Mouse (Mus musculus) brown adipose tissue, adult 24 weeks (tissue): ENCODE measurements around the gene Tbp. TPM values are rescaled to one million over a fixed set of nuclear protein-coding genes. Genes with fewer than 3 reads are reported as not detected.
"Not testable (repeated sequence)": the region's sequence is repeated elsewhere in the genome, so short reads cannot be mapped to it uniquely, and the experiment has no call there.

ENCODE experiments used
- H3K27ac ChIP-seq: fragments of 200-500 bp; replicated peaks from 2 replicates; pipeline ENCODE4 v1.5.1; 2012; ENCODE audit warnings: low read depth, mild to moderate bottlenecking, low read length
- H3K4me1 ChIP-seq: fragments of 200-500 bp; 2 replicates; pipeline ENCODE4 v1.6.1; 2012; ENCODE audit warnings: low read length, mixed read lengths; ENCODE audit not compliant: control insufficient read depth, insufficient read depth, insufficient read length
- H3K4me3 ChIP-seq: fragments of 200-500 bp; 2 replicates; pipeline ENCODE4 v1.5.1; 2012; ENCODE audit warnings: low read depth, mild to moderate bottlenecking, low read length, moderate library complexity; ENCODE audit not compliant: insufficient read depth
- polyA plus RNA-seq: library from polyadenylated mRNA; stranded (reverse); fragments of >200 nt; gene quantifications from 2 replicates; pipeline ENCODE4 v1.2.4, GENCODE M21; 2012; ENCODE audit not compliant: missing spikeins, insufficient read depth, insufficient read length

Gene Tbp
- polyA plus RNA-seq, 1 experiment = 15.7 TPM

DNA sequence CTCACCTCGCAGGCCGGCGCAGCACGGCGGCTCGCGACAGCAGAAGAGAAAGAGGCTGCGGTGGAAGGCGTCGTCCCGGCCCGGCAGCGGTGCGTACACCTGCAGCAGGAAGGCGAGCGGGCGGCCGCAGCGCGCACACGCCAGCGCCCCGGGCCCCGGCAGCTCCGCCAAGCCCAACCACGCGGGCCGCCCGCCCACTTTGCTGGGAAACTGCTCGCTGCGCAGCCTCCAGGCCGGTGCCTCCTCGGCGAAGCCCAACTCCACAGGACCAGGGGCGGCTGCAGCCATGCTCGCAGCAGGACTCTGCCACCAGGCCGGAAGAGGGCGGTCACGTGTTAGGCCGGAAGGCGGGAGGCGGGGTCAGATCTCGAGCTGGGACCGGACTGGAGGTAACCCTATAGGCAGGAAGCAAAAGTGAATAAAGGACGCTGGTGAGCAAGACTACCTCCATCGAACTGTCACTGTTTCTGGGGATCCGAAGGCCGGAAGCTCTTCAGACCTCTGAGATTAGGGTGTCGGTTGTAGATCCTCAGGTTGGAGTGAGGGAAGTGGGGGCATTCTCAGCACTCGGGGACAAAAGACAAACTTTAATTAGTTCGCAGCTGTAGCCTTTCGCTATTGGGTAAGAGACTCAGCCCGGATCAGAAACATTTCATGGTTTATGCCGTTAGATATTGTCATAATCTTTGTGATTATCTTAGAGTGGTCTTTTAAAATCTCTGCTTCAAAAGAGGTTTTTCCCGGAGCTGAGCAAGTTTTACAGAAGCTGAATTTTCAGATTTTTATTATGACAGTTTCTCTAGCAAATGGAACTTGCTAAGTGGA is 27.5 kb downstream of the Tbp start, which contains the start of gene Pdcd2:
TSS of gene Pdcd2 (minus strand) at position 316 of the 825 bp plus-strand sequence.
- Histone ChIP-seq H3K4me1 (peaks cover 3% of the 10 kb centered on the region; the same call in 1 of the 2 replicates), H3K27ac (peak within 1 kb of the TSS; percentile 82)

GRCm38 (mm10) chr17:15527811-15528136 is 28.1 kb downstream of the Tbp start:
- H3K4me3 ChIP-seq = peak overlapping the region; percentile 83
- peaks cover 3% of the 10 kb centered on the region; the same call in 1 of the 2 replicates for H3K4me1 ChIP-seq
- H3K27ac ChIP-seq = no peak overlapping the region

More for the DNA sequence above, 27.5 kb downstream of the Tbp start, which contains the start of gene Pdcd2:
- peak within 1 kb of the TSS; percentile 83 for H3K4me3 ChIP-seq

GRCm38 (mm10) chr17:15528887-15529286 is 29.2 kb downstream of the Tbp start:
- no peak overlapping the region for H3K4me3 ChIP-seq
- no peak overlapping the region for H3K27ac ChIP-seq
- H3K4me1 ChIP-seq = peaks cover 3% of the 10 kb centered on the region; the same call in 1 of the 2 replicates

DNA sequence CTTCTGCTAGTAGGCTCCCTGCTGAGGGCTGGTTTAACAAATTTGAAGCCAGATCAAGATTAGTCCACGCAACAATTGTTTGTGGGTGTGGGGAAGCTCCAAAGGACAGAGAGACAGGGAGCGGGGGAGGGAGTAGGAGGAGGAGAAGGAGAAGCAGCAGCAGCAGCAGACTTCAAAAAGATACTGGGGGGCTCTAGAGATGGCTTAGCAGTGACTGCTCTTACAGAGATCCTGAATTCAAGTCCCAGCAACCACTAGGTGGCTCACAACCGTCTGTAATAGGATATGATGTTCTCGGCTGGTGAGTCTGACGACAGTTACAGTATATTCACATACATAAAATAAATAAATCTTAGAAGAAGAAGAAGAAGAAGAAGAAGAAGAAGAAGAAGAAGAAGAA is 30.5 kb downstream of the Tbp start:
- no peak overlapping the region for H3K4me3 ChIP-seq
- no peak overlapping the region for H3K27ac ChIP-seq
- H3K4me1 ChIP-seq = peaks cover 3% of the 10 kb centered on the region; the same call in 1 of the 2 replicates

DNA sequence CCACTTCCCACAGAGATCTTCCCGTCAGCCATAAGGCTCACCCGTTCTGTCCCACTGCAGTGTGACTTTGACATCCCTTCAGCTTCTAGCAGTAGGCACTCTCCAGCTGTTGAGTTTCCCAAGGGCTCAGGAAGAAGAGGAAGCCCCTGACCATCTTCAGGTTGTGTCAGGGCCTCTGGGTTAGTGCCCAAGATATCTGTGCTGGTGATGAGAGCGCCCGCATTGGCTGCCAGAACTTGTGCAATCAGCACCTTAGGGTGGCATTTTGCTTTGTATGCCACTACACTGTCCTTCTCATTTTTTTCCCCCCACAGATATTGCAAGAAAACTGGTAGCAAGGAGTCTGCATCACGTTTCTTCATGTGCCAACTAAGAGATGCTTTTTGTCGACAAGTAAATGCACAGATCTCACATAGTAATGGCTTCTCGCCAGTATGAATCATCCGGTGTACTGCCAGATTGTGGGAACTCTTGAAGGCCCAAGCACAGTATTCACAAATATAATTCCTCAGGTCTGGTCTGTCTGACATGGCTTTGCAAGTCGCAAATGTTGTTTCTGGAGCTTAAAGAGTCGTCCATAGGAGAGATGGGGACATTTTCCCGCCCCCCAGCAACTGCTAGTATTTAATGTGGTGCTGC is 35.6 kb downstream of the Tbp start:
- Histone ChIP-seq H3K27ac (no peak overlapping the region), H3K4me1 (no peaks in the 10 kb centered on the region), H3K4me3 (no peak overlapping the region)

DNA sequence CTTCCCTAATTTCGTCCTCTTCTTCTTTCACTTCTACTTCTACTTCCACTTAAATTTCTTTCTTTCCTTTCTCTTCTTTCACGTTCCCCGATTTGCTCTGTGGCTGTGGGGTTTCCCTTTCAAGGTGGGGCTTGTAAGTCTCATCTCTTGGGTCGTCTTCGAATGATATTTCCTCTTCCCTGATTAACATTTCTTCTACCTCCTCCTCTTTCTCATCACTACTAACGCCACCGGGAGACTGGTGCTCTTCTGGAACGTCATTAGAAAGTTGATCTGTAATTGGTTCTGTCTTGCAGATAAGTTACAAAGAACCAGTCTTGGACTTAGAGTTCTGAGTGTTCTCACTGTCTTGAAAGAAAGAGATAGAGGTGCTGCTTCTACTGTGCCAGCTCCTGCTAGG is 36.3 kb downstream of the Tbp start:
- Histone ChIP-seq H3K27ac (no peak overlapping the region), H3K4me1 (no peaks in the 10 kb centered on the region)

GRCm38 (mm10) chr17:15536457-15536904 is 36.8 kb downstream of the Tbp start:
- Histone ChIP-seq H3K4me3 (peak overlapping the region; percentile 41), H3K27ac (no peak overlapping the region)

More for the DNA sequence above, 36.3 kb downstream of the Tbp start:
- H3K4me3 ChIP-seq = peak overlapping the region; percentile 41

DNA sequence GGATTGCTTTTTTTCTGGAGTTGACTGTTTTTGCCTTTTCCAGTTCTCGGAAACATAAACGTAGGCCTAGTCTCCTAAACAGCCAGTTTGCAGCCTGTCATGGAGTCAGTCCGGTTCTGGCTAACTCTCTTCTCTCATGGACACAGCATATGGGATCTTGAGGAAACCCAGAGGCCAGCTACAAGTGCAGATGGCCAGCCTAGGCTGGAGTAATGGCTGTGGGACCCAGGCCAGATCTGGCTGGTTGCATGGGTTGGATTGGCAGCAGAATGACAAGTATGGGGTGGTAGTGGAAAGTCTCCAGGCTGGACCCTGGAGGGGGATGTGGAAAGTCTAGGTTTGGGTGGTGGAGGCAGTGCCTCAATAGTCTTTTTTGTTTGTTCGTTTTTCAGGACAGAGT is 40.6 kb downstream of the Tbp start:
- H3K4me3 ChIP-seq = no peak overlapping the region
- no peak overlapping the region for H3K27ac ChIP-seq
- no peaks in the 10 kb centered on the region for H3K4me1 ChIP-seq

More at GRCm38 (mm10) chr17:15536457-15536904, 36.8 kb downstream of the Tbp start:
- no peaks in the 10 kb centered on the region for H3K4me1 ChIP-seq

DNA sequence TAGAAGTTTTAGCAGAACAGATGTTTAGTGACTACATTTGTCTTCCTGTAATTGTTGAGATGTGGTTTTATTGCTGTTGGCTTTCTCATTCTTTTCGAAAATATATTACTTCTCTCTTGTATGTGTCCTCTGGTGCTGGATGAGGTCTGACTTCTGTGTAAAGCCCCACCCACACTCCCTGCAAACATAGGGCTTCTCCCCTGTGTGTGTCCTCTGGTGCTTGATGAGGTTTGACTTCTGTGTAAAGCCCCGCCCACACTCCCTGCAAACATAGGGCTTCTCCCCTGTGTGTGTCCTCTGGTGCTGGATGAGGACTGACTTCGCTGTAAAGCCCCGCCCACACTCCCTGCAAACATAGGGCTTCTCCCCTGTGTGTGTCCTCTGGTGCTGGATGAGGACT is 44.2 kb downstream of the Tbp start:
- not testable (repeated sequence) for H3K4me3 ChIP-seq, H3K4me1 ChIP-seq, H3K27ac ChIP-seq

GRCm38 (mm10) chr17:15546440-15546839 is 46.8 kb downstream of the Tbp start:
- no peak overlapping the region for H3K27ac ChIP-seq
- no peaks in the 10 kb centered on the region for H3K4me1 ChIP-seq
- no peak overlapping the region for H3K4me3 ChIP-seq

GRCm38 (mm10) chr17:15549713-15550112 is 50.0 kb downstream of the Tbp start:
- H3K4me3 ChIP-seq = no peak overlapping the region
- no peaks in the 10 kb centered on the region for H3K4me1 ChIP-seq
- no peak overlapping the region for H3K27ac ChIP-seq

- no peak overlapping the region for H3K27ac ChIP-seq
- no peak overlapping the region for H3K4me3 ChIP-seq
- H3K4me1 ChIP-seq = no peaks in the 10 kb centered on the region
These were observed 60.3 kb downstream of the Tbp start for GRCm38 (mm10) chr17:15559946-15560345.

DNA sequence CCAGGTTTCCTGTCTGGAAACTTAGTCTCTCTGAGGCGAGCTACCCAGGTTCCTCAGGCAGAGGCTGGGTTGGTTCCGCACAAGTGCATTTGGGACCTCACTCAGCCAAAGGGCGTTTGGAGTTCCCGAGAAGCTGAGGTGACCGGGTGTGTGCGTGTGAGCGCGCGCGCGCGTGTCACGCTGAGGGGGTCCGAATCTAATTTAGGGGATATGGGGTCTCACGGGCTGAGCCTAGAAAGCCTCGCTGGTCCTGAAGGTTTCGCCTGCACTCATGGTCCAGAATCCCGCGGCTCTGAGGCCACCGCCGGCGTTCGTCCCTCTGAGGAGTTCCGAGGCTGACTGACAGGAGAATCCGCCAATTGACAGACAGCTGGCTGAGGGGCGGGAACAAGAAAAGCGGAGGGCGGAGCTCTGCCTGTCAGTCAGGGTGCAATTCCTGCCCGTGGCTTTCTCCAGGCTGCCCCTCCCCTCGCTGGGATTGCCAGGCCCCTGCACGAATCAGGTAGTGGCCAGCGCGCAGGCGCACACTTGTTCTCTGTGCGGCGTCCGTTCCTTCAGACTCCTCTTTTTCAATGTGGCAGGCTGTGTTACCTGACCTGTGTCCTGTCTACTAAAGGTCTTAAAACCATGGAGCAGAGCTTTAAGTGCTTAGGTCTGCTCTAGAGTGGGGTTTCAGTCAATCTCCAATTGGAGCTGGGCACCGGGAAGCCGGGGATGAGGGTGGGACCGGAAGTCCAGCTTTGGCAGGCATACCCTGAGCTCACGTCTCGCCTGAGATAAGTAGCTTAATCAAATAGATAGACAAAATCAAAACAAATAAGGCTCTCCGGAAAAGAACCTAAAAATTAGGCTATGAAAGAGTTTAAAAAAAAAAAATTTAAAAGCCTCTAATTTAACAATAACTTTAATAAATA is 64.6 kb downstream of the Tbp start, which contains the start of gene Prdm9:
TSS of gene Prdm9 (minus strand) at position 341 of the 914 bp plus-strand sequence.
- Histone ChIP-seq H3K4me3 (peak within 1 kb of the TSS; percentile 93), H3K27ac (peak within 1 kb of the TSS; percentile 99), H3K4me1 (no peaks in the 10 kb centered on the region)

DNA sequence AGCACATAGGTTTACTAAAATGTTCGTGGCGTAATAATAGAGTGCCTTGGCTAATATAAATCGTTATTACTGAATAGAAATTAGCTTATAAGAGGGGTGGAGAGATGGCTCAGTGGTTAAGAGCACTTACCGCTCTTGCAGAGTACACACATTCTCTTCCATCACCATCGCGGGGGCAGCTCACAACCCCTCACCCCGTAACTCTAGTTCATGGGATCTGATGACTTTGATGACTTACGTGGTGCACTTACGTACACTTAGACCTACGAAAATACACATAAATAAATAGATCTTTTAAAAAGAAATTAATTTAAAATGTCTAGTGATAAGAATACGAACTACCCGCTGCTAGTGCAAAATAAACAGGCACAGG is 65.2 kb downstream of the Tbp start:
- H3K4me1 ChIP-seq = no peaks in the 10 kb centered on the region
- H3K27ac ChIP-seq = peak overlapping the region; percentile 45; the same call in 1 of the 2 replicates
- H3K4me3 ChIP-seq = peak overlapping the region; percentile 61

- no peak overlapping the region for H3K27ac ChIP-seq
- H3K4me1 ChIP-seq = no peaks in the 10 kb centered on the region
- H3K4me3 ChIP-seq = no peak overlapping the region
These were observed 67.2 kb downstream of the Tbp start for GRCm38 (mm10) chr17:15566908-15567307.
